ENCODE assay signal across 8 mouse cellular contexts in the genomic region with DNA sequence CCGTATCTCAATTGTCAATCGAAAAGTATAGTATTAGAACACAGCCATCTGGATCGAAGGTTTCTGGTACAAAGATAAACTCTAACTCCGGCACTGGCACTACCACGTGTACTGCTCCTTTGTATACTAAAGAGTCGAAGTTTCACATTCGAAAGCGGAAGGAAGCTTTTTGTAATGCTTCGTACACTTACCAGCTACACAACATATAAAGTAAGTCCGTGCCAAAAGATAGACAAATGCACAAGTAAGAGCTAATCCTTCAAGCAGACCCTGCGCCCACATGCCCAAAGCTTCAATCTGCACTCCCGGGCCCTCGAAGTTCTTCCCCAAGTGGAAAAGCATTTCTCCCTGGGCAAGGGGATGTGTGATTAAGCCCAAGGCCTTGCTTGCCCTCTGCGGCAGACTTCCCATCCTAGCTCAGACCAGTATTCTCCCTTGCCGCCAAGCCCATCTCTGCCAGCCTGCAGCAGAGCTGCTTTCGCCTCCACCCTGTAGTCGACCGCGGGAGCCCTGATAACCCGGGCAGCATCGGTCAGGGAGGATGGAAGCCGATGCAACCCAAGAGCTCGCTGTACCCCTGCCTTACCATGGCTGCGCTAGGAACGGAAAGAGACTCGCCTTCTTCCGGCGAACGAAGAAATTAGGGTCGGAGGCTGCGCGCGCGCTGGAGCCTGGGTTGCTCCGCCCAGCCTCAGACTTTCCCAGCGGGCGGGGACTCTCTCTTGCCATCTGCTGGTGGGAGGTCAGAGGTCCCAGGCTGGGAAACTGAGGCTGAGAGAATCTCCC. TPM values are rescaled to one million over a fixed set of nuclear protein-coding genes. Genes with fewer than 3 reads are reported as not detected.
DNase-seq lines count a peak whose midpoint lies in the region; ATAC-seq lines count a peak whose summit lies in the region.

Gene Rps4x, minus strand, starts transcription at position 683 of the 786 bp plus-strand sequence.

- H3K4me2 ChIP-seq in heart, embryonic 11.5 days, result peak within 1 kb of the TSS; percentile 71
- H3K4me2 ChIP-seq in kidney, embryonic 16.5 days (replicated peaks; ENCODE audit: low read depth, low read length), result peak within 1 kb of the TSS; percentile 72

- peak within 1 kb of the TSS; percentile 76 for H3K27ac ChIP-seq in heart, embryonic 11.5 days (ENCODE audit: low read depth, low read length)
- peak within 1 kb of the TSS; percentile 85 for H3K27ac ChIP-seq in kidney, embryonic 16.5 days (ENCODE audit: low read length)

- H3K4me3 ChIP-seq in erythroblast, embryonic 14.5 days (replicated peaks), result peak within 1 kb of the TSS; percentile 74
- peak within 1 kb of the TSS; percentile 64 for H3K4me3 ChIP-seq in heart, embryonic 11.5 days (ENCODE audit: low read depth, low read length)
- peak within 1 kb of the TSS; percentile 67 for H3K4me3 ChIP-seq in kidney, embryonic 16.5 days (ENCODE audit: low read length)

- H3K9me3 ChIP-seq in erythroblast, embryonic 14.5 days (ENCODE audit: control insufficient read depth, low read length), result no peaks in the 10 kb centered on the region; the same call in 1 of the 2 replicates
- no peaks in the 10 kb centered on the region for H3K9me3 ChIP-seq in heart, embryonic 11.5 days (replicated peaks; ENCODE audit: control insufficient read depth, low read length)
- no peaks in the 10 kb centered on the region for H3K9me3 ChIP-seq in kidney, embryonic 16.5 days (ENCODE audit: low read length)

- peak; percentile 79 for ATAC-seq in heart, embryonic 11.5 days (replicated peaks; ENCODE audit: insufficient number of reproducible peaks, low FRiP score, low TSS enrichment)
- peak; percentile 92 for ATAC-seq in kidney, embryonic 16.5 days (ENCODE audit: low FRiP score, low TSS enrichment)

- DNase-seq in CD4-positive helper T cell, adult 2 months (ENCODE audit: low read depth, low spot score), result peak; percentile 86
- peak; percentile 73 for DNase-seq in brain, embryonic 18.5 days (ENCODE audit: low read depth, low spot score)
- DNase-seq in liver, result peak; percentile 84
- peak; percentile 37 to 70 for DNase-seq in monocyte, adult 2 months (ENCODE audit: low read depth in 1 of 2, low spot score in 2 of 2)
- peak; percentile 56 to 68 for DNase-seq in spleen, postnatal 14 days (ENCODE audit: low spot score in 2 of 2)

- peaks cover 38% of the 10 kb centered on the region for H3K36me3 ChIP-seq in erythroblast, embryonic 14.5 days (ENCODE audit: control insufficient read depth)
- no peaks in the 10 kb centered on the region for H3K36me3 ChIP-seq in heart, embryonic 11.5 days (ENCODE audit: control insufficient read depth, insufficient read depth, low read length)
- H3K36me3 ChIP-seq in kidney, embryonic 16.5 days (ENCODE audit: insufficient read depth, low read length), result peaks cover 25% of the 10 kb centered on the region

- 18% methylated on average over 37 of the region's 37 CpGs for WGBS in heart, embryonic 11.5 days (ENCODE audit: insufficient replicate concordance)
- 23% methylated on average over 37 of the region's 37 CpGs for whole genome bisulfite sequencing in kidney, embryonic 16.5 days

- peaks cover 24% of the 10 kb centered on the region for H3K4me1 ChIP-seq in erythroblast, embryonic 14.5 days (ENCODE audit: control insufficient read depth)
- no peaks in the 10 kb centered on the region for H3K4me1 ChIP-seq in heart, embryonic 11.5 days (ENCODE audit: control insufficient read depth, insufficient read depth, low read length)
- peaks cover 3% of the 10 kb centered on the region; the same call in 1 of the 2 replicates for H3K4me1 ChIP-seq in kidney, embryonic 16.5 days (ENCODE audit: insufficient read depth, low read length)

- peak within 1 kb of the TSS; percentile 86 for H3K9ac ChIP-seq in heart, embryonic 11.5 days (ENCODE audit: low read depth, low read length)
- H3K9ac ChIP-seq in kidney, embryonic 16.5 days (replicated peaks; ENCODE audit: low read length), result peak within 1 kb of the TSS; percentile 87

- peaks cover 7% of the 10 kb centered on the region for H3K27me3 ChIP-seq in erythroblast, embryonic 14.5 days (ENCODE audit: control insufficient read depth)
- 0 out of 2 replicates have a peak, but pooled peaks cover 6% of the 10 kb centered on the region for H3K27me3 ChIP-seq in heart, embryonic 11.5 days (ENCODE audit: control insufficient read depth, insufficient read depth, low read length)
- H3K27me3 ChIP-seq in kidney, embryonic 16.5 days (ENCODE audit: insufficient read depth, low read length), result peaks cover 3% of the 10 kb centered on the region; the same call in 1 of the 2 replicates

RNA-seq across cellular contexts. Expression of gene Rps4x, which starts in this region (rescaled TPM):
- polyA plus RNA-seq in erythroblast, embryonic 14.5 days (2012), result 13.5 and 14.4 TPM in 2 replicates
- 515 and 606 TPM in 2 replicates for polyA plus RNA-seq in heart, embryonic 11.5 days (2014; fragmentation: Nextera tagmentation; extraction: Ambion mirVana)
- polyA plus RNA-seq in kidney, embryonic 16.5 days (2015; fragmentation: Nextera tagmentation; extraction: Ambion mirVana), result 719 and 735 TPM in 2 replicates

Comparison
In these comparisons a context has a peak if more than half of its experiments do, and no peak if none do; other contexts are left out.
1. Peak in every context shown above with its lines: DNase-seq, ATAC-seq, H3K4me3 ChIP-seq and H3K27ac ChIP-seq.
2. RNA of gene Rps4x (polyA plus RNA-seq): 719 to 735 TPM in kidney, embryonic 16.5 days and 515 to 606 TPM in heart, embryonic 11.5 days; 13.5 to 14.4 TPM in erythroblast, embryonic 14.5 days; every median in the first group is over 10 times any median in the second.